Mouse (Mus musculus): ENCODE data around the gene Adprhl1. TPM values are rescaled to one million over a fixed set of nuclear protein-coding genes. Genes with fewer than 3 reads are reported as not detected.

Adprhl1 gene
- total RNA-seq, 2 experiments from 2014 or later, result 47.4 to 71.2 TPM

GRCm38 (mm10) chr8:13202041-13202440 is 51.9 kb downstream of the Adprhl1 start:
- no peak for DNase-seq
- intact Hi-C loops (cut with DNase I), result loop anchor here (5.0 to 10.0 kb wide), 2 partner anchors 47 to 225 kb away; partner anchors contain the start of gene Lamp1

- no peak for DNase-seq
- intact Hi-C loops (cut with DNase I), result loop anchor here (5.0 to 10.0 kb wide), 2 partner anchors 46 to 224 kb away; partner anchors contain the start of gene Lamp1
These were observed 53.0 kb downstream of the Adprhl1 start for GRCm38 (mm10) chr8:13201013-13201334.

- DNase-seq, result peak in 1 of 2 experiments; percentile 44
- intact Hi-C loops (cut with DNase I), result loop anchor here (5.0 to 10.0 kb wide), 2 partner anchors 46 to 223 kb away; partner anchors contain the start of gene Lamp1
These were observed 53.5 kb downstream of the Adprhl1 start, which contains the start of gene Grtp1 for GRCm38 (mm10) chr8:13200301-13201012. TSS of gene Grtp1 (minus strand) at chr8:13200620.

GRCm38 (mm10) chr8:13199385-13200061 is 54.4 kb downstream of the Adprhl1 start:
- no peak for DNase-seq
- intact Hi-C loops (cut with DNase I), result loop anchor here (5.0 to 10.0 kb wide), 2 partner anchors 45 to 222 kb away; partner anchors contain the start of gene Lamp1

- DNase-seq, result no peak
These were observed 56.5 kb downstream of the Adprhl1 start for GRCm38 (mm10) chr8:13197493-13197892.

GRCm38 (mm10) chr8:13194818-13195217 is 59.1 kb downstream of the Adprhl1 start:
- DNase-seq, result no peak
- intact Hi-C loops (cut with DNase I), result no loop called here

More at GRCm38 (mm10) chr8:13197493-13197892, 56.5 kb downstream of the Adprhl1 start:
- intact Hi-C loops (cut with DNase I), result no loop called here

- intact Hi-C loops (cut with DNase I), result no loop called here
- DNase-seq, result no peak
These were observed 63.7 kb downstream of the Adprhl1 start for GRCm38 (mm10) chr8:13190235-13190634.

GRCm38 (mm10) chr8:13188857-13189256 is 65.1 kb downstream of the Adprhl1 start:
- intact Hi-C loops (cut with DNase I), result loop anchor here (2.0 kb wide), 1 partner anchor 18 kb away; no protein-coding TSS in a partner anchor

GRCm38 (mm10) chr8:13188052-13188555 is 65.9 kb downstream of the Adprhl1 start:
- DNase-seq, result no peak
- intact Hi-C loops (cut with DNase I), result loop anchor here (2.0 kb wide), 1 partner anchor 19 kb away; no protein-coding TSS in a partner anchor

More at GRCm38 (mm10) chr8:13188857-13189256, 65.1 kb downstream of the Adprhl1 start:
- no peak for DNase-seq

- DNase-seq, result no peak
- intact Hi-C loops (cut with DNase I), result loop anchor here (2.0 kb wide), 1 partner anchor 19 kb away; no protein-coding TSS in a partner anchor
These were observed 66.3 kb downstream of the Adprhl1 start for GRCm38 (mm10) chr8:13187638-13188037.

GRCm38 (mm10) chr8:13187229-13187628 is 66.7 kb downstream of the Adprhl1 start:
- intact Hi-C loops (cut with DNase I), result no loop called here
- DNase-seq, result no peak

GRCm38 (mm10) chr8:13186819-13187218 is 67.1 kb downstream of the Adprhl1 start:
- DNase-seq, result no peak
- intact Hi-C loops (cut with DNase I), result no loop called here

GRCm38 (mm10) chr8:13181691-13181976 is 72.3 kb downstream of the Adprhl1 start:
- no peak for DNase-seq
- intact Hi-C loops (cut with DNase I), result no loop called here

- no peak for DNase-seq
- intact Hi-C loops (cut with DNase I), result no loop called here
These were observed 72.9 kb downstream of the Adprhl1 start for GRCm38 (mm10) chr8:13180911-13181690.

- intact Hi-C loops (cut with DNase I), result no loop called here
- no peak for DNase-seq
These were observed 73.6 kb downstream of the Adprhl1 start for GRCm38 (mm10) chr8:13180408-13180807.

- no peak for DNase-seq
These were observed 74.0 kb downstream of the Adprhl1 start for GRCm38 (mm10) chr8:13179948-13180347.

GRCm38 (mm10) chr8:13179482-13179881 is 74.5 kb downstream of the Adprhl1 start:
- no peak for DNase-seq
- intact Hi-C loops (cut with DNase I), result no loop called here

More at GRCm38 (mm10) chr8:13179948-13180347, 74.0 kb downstream of the Adprhl1 start:
- intact Hi-C loops (cut with DNase I), result no loop called here

- no peak for DNase-seq
- intact Hi-C loops (cut with DNase I), result no loop called here
These were observed 75.8 kb downstream of the Adprhl1 start for GRCm38 (mm10) chr8:13178137-13178536.

GRCm38 (mm10) chr8:13177173-13177852 is 76.6 kb downstream of the Adprhl1 start:
- intact Hi-C loops (cut with DNase I), result no loop called here
- no peak for DNase-seq

- no peak for DNase-seq
- intact Hi-C loops (cut with DNase I), result no loop called here
These were observed 78.3 kb downstream of the Adprhl1 start for GRCm38 (mm10) chr8:13175650-13176049.
